Mouse (Mus musculus) urinary bladder, postnatal 25 days (tissue): ENCODE data around the gene Tbc1d16.

ENCODE experiments used
- DNase-seq: peaks from one replicate; pipeline ENCODE4 v3.0.0; 2022; ENCODE audit warnings: low spot score

Gene Tbc1d16

GRCm38 (mm10) chr11:119176389-119177179 is 51.7 kb downstream of the Tbc1d16 start:
- DNase-seq, result no peak

- no peak for DNase-seq
These were observed 56.7 kb downstream of the Tbc1d16 start for GRCm38 (mm10) chr11:119171588-119171987.

- no peak for DNase-seq
These were observed 59.4 kb downstream of the Tbc1d16 start for GRCm38 (mm10) chr11:119168851-119169250.

GRCm38 (mm10) chr11:119165995-119166394 is 62.3 kb downstream of the Tbc1d16 start:
- DNase-seq, result no peak

- no peak for DNase-seq
These were observed 63.9 kb downstream of the Tbc1d16 start for GRCm38 (mm10) chr11:119164375-119164774.

DNA sequence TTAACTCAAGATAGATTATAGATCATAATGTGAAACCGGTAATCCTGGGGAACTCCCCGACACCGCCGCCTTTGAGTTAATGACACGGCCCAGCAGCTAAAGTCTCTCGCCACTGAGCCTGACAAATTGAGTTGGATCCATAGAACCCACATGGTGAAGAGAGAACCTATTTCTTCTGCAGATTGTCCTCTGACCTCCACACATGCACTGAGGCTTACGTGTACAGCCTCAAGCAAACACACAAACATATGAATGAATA is 64.6 kb downstream of the Tbc1d16 start:
- no peak for DNase-seq

DNA sequence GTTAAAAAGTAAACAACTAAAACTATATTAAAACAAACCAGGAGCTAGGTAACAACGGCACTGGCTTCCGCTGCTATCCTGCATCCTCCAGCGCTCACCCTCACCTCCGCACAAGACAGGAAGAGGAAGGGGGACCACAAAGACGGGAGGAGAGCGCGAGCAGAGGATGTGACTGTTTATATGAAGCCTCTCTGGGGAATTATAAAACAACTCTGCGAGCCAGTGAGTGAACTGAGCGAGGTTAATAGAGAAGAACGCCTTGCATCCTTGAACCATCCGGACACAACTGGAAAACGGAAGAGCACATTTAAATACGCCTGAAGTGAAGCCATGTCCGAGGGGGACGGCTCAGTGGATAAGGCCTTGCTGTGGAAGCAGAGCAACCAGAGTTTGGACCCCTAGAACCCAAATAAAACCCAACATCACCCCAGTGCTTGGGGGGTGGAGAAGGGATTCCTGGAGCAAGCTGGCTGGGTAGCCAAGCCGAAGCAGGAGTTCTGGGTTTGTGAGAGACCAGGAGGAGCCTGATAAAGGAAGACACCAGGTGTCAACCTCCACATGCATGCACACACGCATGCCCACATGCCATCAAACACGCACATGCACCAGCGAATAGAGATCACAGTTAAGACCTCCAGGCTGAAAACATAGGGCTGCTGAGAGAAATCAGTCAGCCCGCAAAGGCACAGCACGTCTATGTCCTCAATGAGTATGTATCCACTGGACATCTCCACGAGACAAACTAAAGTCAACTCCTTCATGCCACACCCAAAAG is 65.2 kb downstream of the Tbc1d16 start:
- no peak for DNase-seq

DNA sequence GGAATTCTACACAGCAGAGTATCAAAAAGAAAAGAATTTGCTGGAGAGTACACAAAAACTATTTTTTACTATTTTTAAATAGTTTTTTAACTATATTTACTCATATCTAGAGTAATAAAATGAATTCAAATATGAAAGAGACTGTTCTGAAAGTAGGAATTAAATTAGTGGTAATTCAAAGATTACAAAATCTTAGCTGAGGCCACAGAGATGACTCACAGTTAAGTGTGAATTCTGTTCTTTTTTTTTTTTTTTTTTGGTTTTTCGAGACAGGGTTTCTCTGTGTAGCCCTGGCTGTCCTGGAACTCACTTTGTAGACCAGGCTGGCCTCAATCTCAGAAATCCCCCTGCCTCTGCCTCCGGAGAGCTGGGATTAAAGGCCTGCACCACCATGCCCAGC is 66.6 kb downstream of the Tbc1d16 start:
- no peak for DNase-seq

DNA sequence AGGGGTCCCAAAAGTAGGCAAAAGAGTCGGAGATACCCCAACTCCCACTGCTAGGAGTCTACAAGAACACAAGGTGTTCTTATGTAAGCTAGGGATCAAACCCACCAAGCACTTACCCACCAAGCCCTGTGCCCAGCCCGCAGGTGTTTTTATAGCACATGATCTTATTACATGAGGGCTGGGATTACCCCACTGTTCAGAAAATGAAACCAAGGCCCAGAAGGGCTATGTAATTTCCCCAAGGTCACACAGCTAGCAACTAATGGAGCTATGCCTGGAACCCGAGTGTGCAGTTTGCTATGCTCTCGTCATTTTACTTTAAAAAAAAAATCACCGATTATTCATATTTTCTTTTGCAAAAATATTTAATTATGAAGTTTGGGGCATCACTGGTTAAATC is 68.2 kb downstream of the Tbc1d16 start:
- no peak for DNase-seq

DNA sequence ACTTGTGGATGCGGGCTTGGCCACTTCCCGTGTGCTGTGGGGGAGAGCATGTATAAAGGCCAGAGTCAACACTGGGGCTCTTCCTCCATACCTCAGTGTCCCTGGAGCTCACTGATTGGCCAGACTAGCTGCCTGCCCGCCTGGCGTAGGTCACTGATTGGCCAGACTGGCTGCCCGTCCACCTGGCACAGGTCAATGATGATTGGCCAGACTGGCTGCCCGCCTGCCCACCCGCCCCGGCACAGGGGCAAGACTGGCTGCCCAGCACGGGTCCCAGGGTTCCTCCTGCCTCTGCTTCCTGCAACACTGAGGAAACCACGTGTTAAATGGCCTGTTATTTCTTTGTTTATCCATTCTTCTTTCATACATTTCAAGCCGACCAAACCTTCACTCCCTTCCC is 68.8 kb downstream of the Tbc1d16 start:
- no peak for DNase-seq

DNA sequence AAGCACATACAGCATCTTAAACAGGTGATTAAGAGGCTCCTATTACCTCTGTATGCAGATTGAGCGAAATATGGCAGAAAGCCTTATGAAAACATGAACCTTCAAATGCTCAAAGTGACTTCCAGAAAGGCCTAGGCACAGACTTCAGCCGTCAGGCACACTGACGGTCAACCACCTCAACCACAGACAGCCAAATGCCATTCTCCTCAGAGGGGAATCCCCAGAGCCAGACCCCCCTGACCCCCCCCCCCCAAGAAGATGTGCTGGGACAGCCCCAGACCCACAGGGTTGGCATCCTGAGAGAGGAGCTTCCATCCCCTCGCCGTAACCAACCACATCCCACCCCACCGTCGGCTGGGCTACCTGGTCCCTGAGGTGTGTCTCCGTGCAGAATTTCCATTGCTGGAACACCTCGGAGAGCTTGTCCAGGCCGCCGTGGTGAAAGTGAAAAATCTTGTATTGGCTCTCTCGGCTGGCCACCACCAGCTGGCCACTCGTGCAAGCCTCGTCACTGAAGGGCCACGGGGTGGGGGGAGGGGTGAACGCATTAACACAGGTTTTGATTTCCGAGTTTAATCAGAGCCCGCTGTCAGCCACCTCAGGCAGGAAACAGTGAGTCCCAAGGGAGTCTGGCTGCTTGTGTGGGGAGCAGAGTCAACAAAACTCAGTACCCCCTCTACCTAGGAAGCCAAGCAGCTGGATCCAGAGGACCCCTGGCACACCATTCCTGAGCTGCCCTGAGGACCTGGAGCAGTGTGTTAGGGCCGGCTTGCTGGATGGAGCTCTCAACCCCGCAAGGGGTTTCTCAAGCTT is 70.7 kb downstream of the Tbc1d16 start:
- DNase-seq, result no peak

- DNase-seq, result no peak
These were observed 71.6 kb downstream of the Tbc1d16 start for GRCm38 (mm10) chr11:119156481-119157254.

DNA sequence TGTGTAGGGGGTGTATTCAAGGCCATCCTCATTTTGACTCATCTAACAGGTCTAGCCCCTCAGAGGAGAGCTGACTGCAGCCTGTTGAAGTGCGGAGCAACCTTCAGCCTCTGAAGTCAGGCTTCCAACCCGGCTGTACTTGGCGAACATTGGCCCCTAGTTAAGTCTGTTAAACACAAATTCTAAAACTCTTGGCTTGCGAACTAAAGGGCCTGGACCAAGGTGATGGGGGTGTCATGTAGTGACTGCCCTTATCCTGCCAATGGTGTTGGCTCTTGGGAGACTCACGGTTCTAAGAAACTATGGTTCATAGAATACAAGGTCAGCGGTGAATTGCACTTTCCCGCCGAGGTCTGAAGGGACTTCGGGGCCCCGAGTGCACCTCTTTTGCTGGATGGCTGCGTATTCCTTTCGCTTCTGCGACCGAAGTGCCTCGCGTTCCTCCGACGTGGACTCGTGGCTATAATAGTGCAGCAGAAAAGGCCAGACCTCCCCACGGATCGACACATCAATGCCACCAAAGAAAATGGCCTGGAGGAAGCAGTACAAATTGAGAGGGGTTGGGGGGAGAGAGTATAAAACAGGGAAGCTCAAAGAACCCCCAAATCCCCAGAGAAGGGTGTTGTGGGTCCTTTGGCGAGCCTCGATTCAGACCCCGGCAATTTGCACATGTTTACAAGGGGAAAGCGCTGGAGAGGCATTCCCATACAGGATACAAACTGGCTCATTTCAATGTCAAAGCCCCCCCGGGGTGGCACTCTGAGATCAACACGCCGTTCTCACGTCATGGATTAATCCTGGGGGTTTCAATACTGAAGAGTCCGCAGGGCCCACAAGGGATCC is 72.4 kb downstream of the Tbc1d16 start:
- DNase-seq, result no peak

DNA sequence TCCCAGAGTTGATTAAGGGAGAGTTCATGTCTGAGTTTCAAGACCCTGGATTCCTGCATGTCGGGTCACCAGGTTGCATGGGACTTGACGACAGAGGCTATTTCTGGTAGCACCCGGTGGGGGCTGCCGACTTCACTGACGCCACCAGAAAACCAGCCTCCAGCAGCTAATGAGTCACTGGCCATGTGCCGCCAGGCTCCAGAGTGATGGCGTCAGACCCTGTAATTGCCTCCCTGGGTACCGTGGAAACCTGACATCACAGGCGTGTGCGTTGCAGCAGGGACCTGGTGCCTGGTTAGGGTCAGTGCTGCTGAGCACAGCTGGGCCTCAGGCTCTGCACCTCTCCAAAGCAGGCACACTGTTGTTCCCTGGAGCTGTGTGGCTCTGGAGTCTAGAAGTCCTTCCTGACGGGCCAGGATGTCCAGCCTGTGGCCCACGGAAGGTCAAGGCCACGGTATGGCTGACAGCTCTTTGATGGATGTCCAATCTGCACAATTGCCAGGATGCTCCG is 75.9 kb downstream of the Tbc1d16 start:
- DNase-seq, result no peak

DNA sequence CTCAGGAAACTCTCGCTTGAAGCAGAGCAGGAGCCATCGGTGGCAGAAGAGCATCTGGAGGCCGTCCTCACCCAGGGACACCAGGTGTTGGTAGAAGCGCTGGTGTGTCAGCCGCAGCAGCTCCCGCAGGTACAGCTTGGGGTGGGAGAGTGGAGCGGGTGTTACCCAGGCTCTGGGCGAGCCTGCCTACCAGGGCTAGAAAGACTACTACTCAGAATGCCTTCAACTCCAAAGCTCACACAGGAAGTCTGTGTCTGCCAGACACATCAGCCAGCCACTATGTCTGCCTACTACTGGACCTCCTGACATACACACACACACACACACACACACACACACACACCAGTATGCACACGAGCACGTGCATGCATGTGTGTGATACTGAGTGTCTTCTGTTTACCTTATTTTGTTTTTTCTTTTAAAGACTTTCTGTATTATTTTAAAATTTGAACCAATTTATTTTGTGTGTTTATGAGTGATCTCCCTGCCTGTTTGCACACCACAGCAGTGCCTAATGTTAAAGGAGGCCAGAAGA is 77.2 kb downstream of the Tbc1d16 start:
- no peak for DNase-seq

GRCm38 (mm10) chr11:119150442-119150841 is 77.9 kb downstream of the Tbc1d16 start:
- DNase-seq, result no peak

- DNase-seq, result no peak
These were observed 79.5 kb downstream of the Tbc1d16 start for GRCm38 (mm10) chr11:119148829-119149228.

DNA sequence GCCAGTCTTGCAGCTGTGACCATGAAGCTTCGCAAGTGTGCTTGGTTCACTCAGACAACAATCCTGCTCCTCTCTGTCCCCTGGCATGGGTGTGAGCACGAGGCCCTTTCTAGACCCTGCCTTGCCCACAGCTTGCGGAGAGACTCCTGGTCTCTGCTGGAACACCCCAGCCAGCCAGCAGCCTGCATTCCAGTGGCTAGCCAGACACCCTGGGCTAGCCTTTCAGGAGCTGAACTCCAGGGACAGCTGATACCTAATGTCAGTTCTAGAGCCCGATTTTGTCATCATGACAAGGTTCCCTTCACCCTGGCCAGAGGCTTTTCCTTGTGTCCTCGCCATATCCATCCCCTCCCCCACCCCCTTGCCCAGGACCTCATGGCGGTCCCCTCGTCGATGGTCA is 81.1 kb downstream of the Tbc1d16 start:
- DNase-seq, result no peak

GRCm38 (mm10) chr11:119146140-119146539 is 82.2 kb downstream of the Tbc1d16 start:
- DNase-seq, result no peak

DNA sequence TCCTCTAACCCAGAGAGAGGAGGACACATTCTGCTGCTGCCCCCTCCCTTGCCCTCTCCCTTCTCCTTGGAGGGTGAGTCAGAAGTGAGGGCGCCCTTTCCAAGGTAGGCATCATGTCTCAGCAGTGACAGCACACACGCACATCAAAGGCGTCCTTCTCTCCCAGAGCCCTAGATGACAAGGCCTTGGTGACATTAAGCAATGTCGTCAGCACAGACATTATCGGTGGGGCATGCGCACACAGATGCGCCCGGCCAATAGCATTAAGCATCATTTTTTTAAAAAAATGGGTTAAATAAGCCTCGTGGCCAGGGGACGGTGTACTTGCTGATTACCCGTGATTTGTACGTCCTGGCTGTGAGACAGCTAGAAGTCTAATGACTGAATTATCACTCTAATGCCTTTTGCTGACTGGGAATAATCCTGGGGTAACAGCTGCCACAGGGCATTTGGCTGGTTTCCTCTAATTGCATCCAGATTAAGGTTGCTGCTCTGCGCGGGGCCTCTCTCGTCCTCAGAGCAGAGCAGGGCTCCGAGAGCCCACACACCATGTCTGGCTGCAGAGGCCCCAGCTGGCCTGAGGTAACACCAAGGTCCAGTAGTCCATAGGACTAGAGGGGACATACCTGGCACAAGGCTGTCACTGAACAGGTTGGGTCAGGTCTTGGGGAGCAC is 83.4 kb downstream of the Tbc1d16 start:
- DNase-seq, result no peak
